Mouse (Mus musculus) MEL (cell line): ENCODE data around the gene Ell2. TPM values are rescaled to one million over a fixed set of nuclear protein-coding genes. Genes with fewer than 3 reads are reported as not detected.
A peak's percentile ranks its signal among the peaks of the same experiment; 100 is the strongest.

Source experiments
- DNase-seq: peaks from one replicate; pipeline ENCODE4 v3.0.0; 2011; ENCODE audit warnings: low read depth, low spot score
- H3K27ac ChIP-seq: 2 replicates; pipeline ENCODE4 v1.5.1; 2012; ENCODE audit warnings: low read depth, mild to moderate bottlenecking, control low read depth, low read length, moderate library complexity; ENCODE audit not compliant: control insufficient read depth
- H3K27me3 ChIP-seq, 2 experiments: fragments of 150-350 bp in 1 of 2; sonication (generic) in 1 of 2; 2 replicates each; pipeline ENCODE4 v1.6.1; 2012; ENCODE audit warnings: low read length in 2 of 2, mild to moderate bottlenecking in 2 of 2, improper control_type of control experiment in 1 of 2, moderate library complexity in 1 of 2; ENCODE audit not compliant: insufficient read depth in 2 of 2, control insufficient read depth in 1 of 2
- H3K36me3 ChIP-seq, 2 experiments: 2 replicates each; pipeline ENCODE4 v1.6.1; 2012 to 2014; ENCODE audit warnings: low read length in 2 of 2, improper control_type of control experiment in 1 of 2, inconsistent platforms in 1 of 2, mild to moderate bottlenecking in 1 of 2; ENCODE audit not compliant: insufficient read depth in 2 of 2, control insufficient read depth in 1 of 2
- H3K4me1 ChIP-seq, 2 experiments: fragments of 150-350 bp in 1 of 2; sonication (generic) in 1 of 2; 2 replicates each; pipeline ENCODE4 v1.6.1; 2012; ENCODE audit warnings: low read length in 2 of 2, improper control_type of control experiment in 1 of 2, mild to moderate bottlenecking in 1 of 2; ENCODE audit not compliant: insufficient read depth in 2 of 2, control insufficient read depth in 1 of 2
- H3K4me3 ChIP-seq, 2 experiments: fragments of 150-350 bp in 1 of 2; sonication (generic) in 1 of 2; 2 replicates each; pipeline ENCODE4 v1.5.1; 2012; ENCODE audit warnings: low read depth in 2 of 2, low read length in 2 of 2, mild to moderate bottlenecking in 2 of 2, moderate library complexity in 2 of 2, control low read depth in 1 of 2, improper control_type of control experiment in 1 of 2; ENCODE audit not compliant: control insufficient read depth in 1 of 2, insufficient read depth in 1 of 2
- H3K79me2 ChIP-seq: 2 replicates; pipeline ENCODE4 v1.6.1; 2012; ENCODE audit warnings: mild to moderate bottlenecking, low read length, moderate library complexity; ENCODE audit not compliant: control insufficient read depth, poor library complexity, insufficient read depth
- H3K9ac ChIP-seq: 2 replicates; pipeline ENCODE4 v1.6.1; 2012; ENCODE audit warnings: low read depth, mild to moderate bottlenecking, control low read depth, low read length, moderate library complexity; ENCODE audit not compliant: control insufficient read depth, poor library complexity, severe bottlenecking
- H3K9me3 ChIP-seq: fragments of 150-350 bp; sonication (generic); replicated peaks from 2 replicates; pipeline ENCODE4 v1.6.1; 2012; ENCODE audit warnings: mild to moderate bottlenecking, low read length, improper control_type of control experiment, moderate library complexity; ENCODE audit not compliant: insufficient read depth
- BHLHE40 ChIP-seq: IDR thresholded peaks from 2 replicates; pipeline ENCODE4 v1.6.1; 2012; ENCODE audit warnings: low read depth, mild to moderate bottlenecking, inconsistent platforms, low read length, improper control_type of control experiment, borderline replicate concordance
- CHD2 ChIP-seq: IDR thresholded peaks from 2 replicates; pipeline ENCODE4 v1.6.1; 2011; ENCODE audit warnings: low read length, improper control_type of control experiment
- E2F4 ChIP-seq: IDR thresholded peaks from 2 replicates; pipeline ENCODE4 v1.6.1; 2011; ENCODE audit warnings: low read depth, low read length, improper control_type of control experiment, borderline replicate concordance
- ELF1 ChIP-seq: IDR thresholded peaks from 2 replicates; pipeline ENCODE4 v1.6.1; 2014; ENCODE audit warnings: low read depth, mild to moderate bottlenecking, inconsistent platforms, low read length, improper control_type of control experiment, moderate library complexity
- EP300 ChIP-seq, 2 experiments: IDR thresholded peaks; 2 replicates each; pipeline ENCODE4 v1.6.1; 2011; ENCODE audit warnings: improper control_type of control experiment in 2 of 2, low read length in 2 of 2, low read depth in 1 of 2, mild to moderate bottlenecking in 1 of 2
- GATA1 ChIP-seq: IDR thresholded peaks from 2 replicates; pipeline ENCODE4 v1.6.1; 2011; ENCODE audit warnings: low read depth, low read length, improper control_type of control experiment
- HCFC1 ChIP-seq: IDR thresholded peaks from 2 replicates; pipeline ENCODE4 v1.6.1; 2012; ENCODE audit warnings: low read depth, mild to moderate bottlenecking, inconsistent platforms, low read length, improper control_type of control experiment, moderate library complexity
- JUND ChIP-seq: IDR thresholded peaks from 2 replicates; pipeline ENCODE4 v1.6.1; 2011; ENCODE audit warnings: low read depth, mild to moderate bottlenecking, improper control_type of control experiment, low read length
- KAT2A ChIP-seq: conservative IDR thresholded peaks from 2 replicates; pipeline ENCODE4 v1.6.1; 2012; ENCODE audit warnings: low read depth, low read length, improper control_type of control experiment, inconsistent platforms
- MAFK ChIP-seq: IDR thresholded peaks from 2 replicates; pipeline ENCODE4 v1.6.1; 2011; ENCODE audit warnings: low read depth, mild to moderate bottlenecking, low read length, improper control_type of control experiment, borderline replicate concordance
- MAX ChIP-seq: IDR thresholded peaks from 2 replicates; pipeline ENCODE4 v1.6.1; 2011; ENCODE audit warnings: low read length, improper control_type of control experiment
- MXI1 ChIP-seq: IDR thresholded peaks from 2 replicates; pipeline ENCODE4 v1.6.1; 2011; ENCODE audit warnings: mild to moderate bottlenecking, low read depth, low read length, improper control_type of control experiment
- NRF1 ChIP-seq: IDR thresholded peaks from 2 replicates; pipeline ENCODE4 v1.6.1; 2014; ENCODE audit warnings: low read depth, mild to moderate bottlenecking, inconsistent platforms, low read length, improper control_type of control experiment, moderate library complexity; ENCODE audit not compliant: poor library complexity, insufficient read depth, severe bottlenecking
- POLR2AphosphoS2 ChIP-seq: IDR thresholded peaks from 2 replicates; pipeline ENCODE4 v1.6.1; 2011; ENCODE audit warnings: low read length, improper control_type of control experiment
- RCOR1 ChIP-seq: IDR thresholded peaks from 2 replicates; pipeline ENCODE4 v1.6.1; 2012; ENCODE audit warnings: low read depth, mild to moderate bottlenecking, inconsistent platforms, low read length, improper control_type of control experiment
- SMC3 ChIP-seq: IDR thresholded peaks from 2 replicates; pipeline ENCODE4 v1.6.1; 2011; ENCODE audit warnings: low read depth, low read length, improper control_type of control experiment
- TAL1 ChIP-seq: IDR thresholded peaks from 2 replicates; pipeline ENCODE4 v1.6.1; 2012; ENCODE audit warnings: mild to moderate bottlenecking, inconsistent platforms, low read length, moderate library complexity, mixed read lengths
- TBP ChIP-seq: IDR thresholded peaks from 2 replicates; pipeline ENCODE4 v1.8.0; 2011; ENCODE audit warnings: low read depth, low read length, improper control_type of control experiment
- TCF12 ChIP-seq: IDR thresholded peaks from 2 replicates; pipeline ENCODE4 v1.6.1; 2014; ENCODE audit warnings: low read depth, mild to moderate bottlenecking, inconsistent platforms, low read length, improper control_type of control experiment, moderate library complexity
- USF1 ChIP-seq: IDR thresholded peaks from 2 replicates; pipeline ENCODE4 v1.6.1; 2014; ENCODE audit warnings: low read depth, mild to moderate bottlenecking, inconsistent platforms, low read length, improper control_type of control experiment, moderate library complexity
- ZC3H11A ChIP-seq: IDR thresholded peaks from 2 replicates; pipeline ENCODE4 v1.6.1; 2012; ENCODE audit warnings: low read depth, mild to moderate bottlenecking, inconsistent platforms, low read length, improper control_type of control experiment
- ZKSCAN1 ChIP-seq: IDR thresholded peaks from 2 replicates; pipeline ENCODE4 v1.6.1; 2012; ENCODE audit warnings: low read depth, mild to moderate bottlenecking, inconsistent platforms, low read length, improper control_type of control experiment, moderate library complexity
- ZNF384 ChIP-seq: IDR thresholded peaks from 2 replicates; pipeline ENCODE4 v1.6.1; 2012; ENCODE audit warnings: low read depth, mild to moderate bottlenecking, inconsistent platforms, low read length, improper control_type of control experiment
- polyA plus RNA-seq, 2 experiments: library from polyadenylated mRNA; stranded (reverse) in 1 of 2; unstranded in 1 of 2; fragments of >175 nt in 1 of 2; fragments of >200 nt in 1 of 2; gene quantifications; 2 replicates each; pipeline versions ENCODE4 v1.2.1 to v1.2.4; 2012; ENCODE audit warnings: low replicate concordance in 2 of 2, low read depth in 1 of 2; ENCODE audit not compliant: insufficient read length in 2 of 2, insufficient read depth in 1 of 2, missing spikeins in 1 of 2
- total RNA-seq: library from RNA; depleted of rRNA; stranded (reverse); fragments of 300-350 nt; gene quantifications from 2 replicates; pipeline ENCODE4 v1.2.3, GENCODE M21; 2012

Ell2 gene
- total and polyA plus RNA-seq, 3 experiments = 25.0 to 77.1 (median 52.5) TPM

GRCm38 (mm10) chr13:75786264-75786663 lies 79.7 kb downstream of the Ell2 start:
- DNase-seq = no peak
- Histone ChIP-seq H3K4me3 (no peak overlapping the region), H3K4me1 (no peaks in the 10 kb centered on the region; a peak in 1 of 4 replicates), H3K36me3 (peaks cover 0 to 2% of the 10 kb centered on the region in 2 experiments; a peak in 2 of 4 replicates), H3K27ac (no peak overlapping the region), H3K79me2 (no peaks in the 10 kb centered on the region), H3K9ac (no peak overlapping the region), H3K27me3 (no peaks in the 10 kb centered on the region), H3K9me3 (no peaks in the 10 kb centered on the region)
- no peak for TF ChIP-seq MXI1
- no peak for TF ChIP-seq MAFK
- TF ChIP-seq ZKSCAN1 = no peak
- TF ChIP-seq KAT2A = no peak
- TF ChIP-seq SMC3 = no peak
- no peak for TF ChIP-seq MAX
- TF ChIP-seq RCOR1 = no peak
- no peak for TF ChIP-seq CHD2
- no peak for TF ChIP-seq USF1
- no peak for TF ChIP-seq HCFC1
- no peak for TF ChIP-seq NRF1
- TF ChIP-seq TAL1 = no peak
- TF ChIP-seq GATA1 = no peak
- TF ChIP-seq POLR2AphosphoS2 = no peak
- TF ChIP-seq TBP = no peak
- no peak for TF ChIP-seq BHLHE40
- TF ChIP-seq JUND = no peak

GRCm38 (mm10) chr13:75787364-75787763 lies 80.8 kb downstream of the Ell2 start:
- peaks cover 0 to 2% of the 10 kb centered on the region in 2 experiments; a peak in 2 of 4 replicates for H3K36me3 ChIP-seq
- H3K4me1 ChIP-seq = no peaks in the 10 kb centered on the region; a peak in 1 of 4 replicates

More at GRCm38 (mm10) chr13:75787364-75787763, 80.8 kb downstream of the Ell2 start:
- no peak overlapping the region for H3K9ac ChIP-seq
- TF ChIP-seq ZC3H11A (no peak), EP300 (IDR thresholded peaks at IDR 0.05; ENCODE audit: low read depth in 1 of 2, low read length in 2 of 2) (no peak), ELF1 (no peak), E2F4 (no peak), MXI1 (no peak), TCF12 (no peak), ZKSCAN1 (no peak), ZNF384 (peak; percentile 80)
- DNase-seq = no peak
- H3K27me3 ChIP-seq = no peaks in the 10 kb centered on the region
- H3K79me2 ChIP-seq = no peaks in the 10 kb centered on the region
- no peak overlapping the region for H3K27ac ChIP-seq
- H3K4me3 ChIP-seq = no peak overlapping the region
- H3K9me3 ChIP-seq = no peaks in the 10 kb centered on the region
